Mouse (Mus musculus): ENCODE measurements at regions not wholly inside any gene's neighbourhood (a gene's known extent, or its start where the extent isn't known, plus 50 kb on each side); places are given as distances from the start of the nearest gene placed in this dataset.

GRCm38 (mm10) chr10:96466845-96467244 lies 150.0 kb upstream of the Btg1 start:
- Histone ChIP-seq H3K4me1 (ENCODE audit: control insufficient read depth in 2 of 2, insufficient read depth in 2 of 2, low read length in 2 of 2, poor library complexity in 1 of 2) (no peaks in the 10 kb centered on the region), H3K36me3 (ENCODE audit: control insufficient read depth, insufficient read depth, low read length, poor library complexity, severe bottlenecking) (no peaks in the 10 kb centered on the region), H3K9ac (ENCODE audit: insufficient read depth, low read depth, low read length, poor library complexity, severe bottlenecking) (no peak overlapping the region), H3K4me3 (ENCODE audit: insufficient read depth in 1 of 2, low read depth in 1 of 2, low read length in 2 of 2, poor library complexity in 1 of 2, severe bottlenecking in 1 of 2) (no peak overlapping the region), H3K27ac (ENCODE audit: insufficient read depth, low read depth, low read length, poor library complexity, severe bottlenecking) (no peak overlapping the region), H3K9me3 (ENCODE audit: control insufficient read depth, insufficient read depth, low read depth, low read length) (no peaks in the 10 kb centered on the region)
- DNase-seq (ENCODE audit: low read depth, low spot score): no peak
- in situ Hi-C loops (cut with MboI; ENCODE audit: low sequenced_read_pairs in 2 of 2, unreplicated experiment in 2 of 2): no loop called here
- TF ChIP-seq ZNF384 (IDR thresholded peaks at IDR 0.05; ENCODE audit: low read depth, low read length): no peak

DNA sequence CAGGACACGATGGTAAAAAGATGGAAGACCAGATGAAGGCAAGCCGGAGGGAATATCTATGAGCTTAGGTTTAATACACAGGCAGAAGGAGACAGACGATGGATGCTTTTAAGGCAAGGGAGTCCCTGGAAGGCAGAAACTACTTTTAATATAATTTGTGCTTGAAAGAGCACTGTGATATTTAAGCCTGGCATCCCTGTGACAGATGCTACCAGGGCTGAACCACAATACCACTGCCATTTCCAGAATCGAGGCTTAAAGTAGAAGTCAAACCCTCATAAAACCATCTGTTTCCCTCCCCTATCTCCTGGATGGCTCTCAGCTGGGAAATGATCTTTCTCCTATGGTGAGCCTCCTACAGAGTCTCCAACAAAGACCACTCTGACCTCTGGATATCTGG lies 149.1 kb upstream of the Btg1 start:
- Histone ChIP-seq H3K9ac (ENCODE audit: insufficient read depth, low read depth, low read length, poor library complexity, severe bottlenecking) (no peak overlapping the region), H3K9me3 (ENCODE audit: control insufficient read depth, insufficient read depth, low read depth, low read length) (no peaks in the 10 kb centered on the region), H3K27ac (ENCODE audit: insufficient read depth, low read depth, low read length, poor library complexity, severe bottlenecking) (no peak overlapping the region), H3K4me1 (ENCODE audit: control insufficient read depth in 2 of 2, insufficient read depth in 2 of 2, low read length in 2 of 2, poor library complexity in 1 of 2) (no peaks in the 10 kb centered on the region), H3K4me3 (ENCODE audit: insufficient read depth in 1 of 2, low read depth in 1 of 2, low read length in 2 of 2, poor library complexity in 1 of 2, severe bottlenecking in 1 of 2) (no peak overlapping the region), H3K36me3 (ENCODE audit: control insufficient read depth, insufficient read depth, low read length, poor library complexity, severe bottlenecking) (no peaks in the 10 kb centered on the region)
- TF ChIP-seq CHD2 (IDR thresholded peaks at IDR 0.05; ENCODE audit: low read depth, low read length) (no peak), ZC3H11A (IDR thresholded peaks at IDR 0.05; ENCODE audit: borderline replicate concordance, low read depth, low read length) (no peak), HCFC1 (IDR thresholded peaks at IDR 0.05; ENCODE audit: borderline replicate concordance, insufficient read depth, low read length) (no peak), ZNF384 (IDR thresholded peaks at IDR 0.05; ENCODE audit: low read depth, low read length) (no peak), MAFK (IDR thresholded peaks at IDR 0.05; ENCODE audit: insufficient read depth, low read depth, low read length) (no peak)
- no peak for DNase-seq (ENCODE audit: low read depth, low spot score)
- in situ Hi-C loops (cut with MboI; ENCODE audit: low sequenced_read_pairs in 2 of 2, unreplicated experiment in 2 of 2): no loop called here

DNA sequence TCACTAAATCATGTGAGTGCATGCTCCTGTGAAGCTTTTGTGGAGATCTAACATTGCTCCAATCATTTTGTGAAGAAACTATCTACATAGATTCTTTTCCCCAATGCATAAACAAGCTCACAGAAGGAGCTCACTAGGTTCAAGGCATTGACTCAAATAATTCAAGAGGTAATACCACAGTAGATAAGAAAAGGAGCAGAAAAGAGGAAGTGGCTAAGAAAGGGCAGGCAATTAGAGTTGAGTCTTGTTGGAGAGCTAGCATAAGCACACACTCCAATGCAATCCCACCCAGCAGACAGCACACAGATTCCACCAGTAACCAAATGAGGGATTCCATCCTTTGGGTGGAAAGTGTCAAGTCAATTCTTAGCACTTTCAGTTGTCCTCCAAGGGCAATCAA lies 145.3 kb upstream of the Btg1 start:
- no peak overlapping the region for H3K27ac ChIP-seq (ENCODE audit: insufficient read depth, low read depth, low read length, poor library complexity, severe bottlenecking)
- TF ChIP-seq HCFC1 (IDR thresholded peaks at IDR 0.05; ENCODE audit: borderline replicate concordance, insufficient read depth, low read length): no peak
- TF ChIP-seq CHD2 (IDR thresholded peaks at IDR 0.05; ENCODE audit: low read depth, low read length): no peak
- in situ Hi-C loops (cut with MboI; ENCODE audit: low sequenced_read_pairs in 2 of 2, unreplicated experiment in 2 of 2): no loop called here
- no peaks in the 10 kb centered on the region for H3K4me1 ChIP-seq (ENCODE audit: control insufficient read depth in 2 of 2, insufficient read depth in 2 of 2, low read length in 2 of 2, poor library complexity in 1 of 2)
- H3K9ac ChIP-seq (ENCODE audit: insufficient read depth, low read depth, low read length, poor library complexity, severe bottlenecking): no peak overlapping the region
- H3K36me3 ChIP-seq (ENCODE audit: control insufficient read depth, insufficient read depth, low read length, poor library complexity, severe bottlenecking): no peaks in the 10 kb centered on the region
- no peak for DNase-seq (ENCODE audit: low read depth, low spot score)
- no peaks in the 10 kb centered on the region for H3K9me3 ChIP-seq (ENCODE audit: control insufficient read depth, insufficient read depth, low read depth, low read length)
- no peak overlapping the region for H3K4me3 ChIP-seq (ENCODE audit: insufficient read depth in 1 of 2, low read depth in 1 of 2, low read length in 2 of 2, poor library complexity in 1 of 2, severe bottlenecking in 1 of 2)

DNA sequence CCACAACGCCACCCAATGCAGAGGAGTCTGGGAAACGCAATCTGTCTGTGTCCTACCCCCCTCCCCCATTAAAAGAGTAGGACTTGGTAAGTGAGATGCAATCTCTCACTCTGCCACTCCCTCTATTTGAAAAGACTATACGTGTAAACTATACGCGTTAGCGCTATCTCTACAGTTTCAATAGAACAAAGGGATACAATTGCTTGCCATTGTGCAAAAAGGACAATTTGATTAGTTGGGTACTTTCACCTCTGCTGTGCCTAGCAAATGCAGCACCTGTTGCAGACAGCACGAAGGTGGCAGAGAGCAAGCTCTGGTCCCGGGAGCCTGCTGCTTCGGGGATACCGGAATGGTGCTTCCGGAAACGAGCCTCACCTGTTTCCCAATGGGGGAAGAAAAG lies 137.5 kb upstream of the Btg1 start:
- Histone ChIP-seq H3K4me3 (ENCODE audit: insufficient read depth in 1 of 2, low read depth in 1 of 2, low read length in 2 of 2, poor library complexity in 1 of 2, severe bottlenecking in 1 of 2) (no peak overlapping the region), H3K27ac (ENCODE audit: insufficient read depth, low read depth, low read length, poor library complexity, severe bottlenecking) (no peak overlapping the region), H3K9ac (ENCODE audit: insufficient read depth, low read depth, low read length, poor library complexity, severe bottlenecking) (no peak overlapping the region), H3K36me3 (ENCODE audit: control insufficient read depth, insufficient read depth, low read length, poor library complexity, severe bottlenecking) (no peaks in the 10 kb centered on the region), H3K9me3 (ENCODE audit: control insufficient read depth, insufficient read depth, low read depth, low read length) (no peaks in the 10 kb centered on the region), H3K4me1 (ENCODE audit: control insufficient read depth in 2 of 2, insufficient read depth in 2 of 2, low read length in 2 of 2, poor library complexity in 1 of 2) (no peaks in the 10 kb centered on the region; a peak in 1 of 4 replicates)
- in situ Hi-C loops (cut with MboI; ENCODE audit: low sequenced_read_pairs in 2 of 2, unreplicated experiment in 2 of 2): no loop called here
- DNase-seq (ENCODE audit: low read depth, low spot score): peak; percentile 34
- TF ChIP-seq HCFC1 (IDR thresholded peaks at IDR 0.05; ENCODE audit: borderline replicate concordance, insufficient read depth, low read length) (no peak), ZNF384 (IDR thresholded peaks at IDR 0.05; ENCODE audit: low read depth, low read length) (no peak), MAFK (IDR thresholded peaks at IDR 0.05; ENCODE audit: insufficient read depth, low read depth, low read length) (no peak), CHD2 (IDR thresholded peaks at IDR 0.05; ENCODE audit: low read depth, low read length) (no peak), ZC3H11A (IDR thresholded peaks at IDR 0.05; ENCODE audit: borderline replicate concordance, low read depth, low read length) (no peak)

DNA sequence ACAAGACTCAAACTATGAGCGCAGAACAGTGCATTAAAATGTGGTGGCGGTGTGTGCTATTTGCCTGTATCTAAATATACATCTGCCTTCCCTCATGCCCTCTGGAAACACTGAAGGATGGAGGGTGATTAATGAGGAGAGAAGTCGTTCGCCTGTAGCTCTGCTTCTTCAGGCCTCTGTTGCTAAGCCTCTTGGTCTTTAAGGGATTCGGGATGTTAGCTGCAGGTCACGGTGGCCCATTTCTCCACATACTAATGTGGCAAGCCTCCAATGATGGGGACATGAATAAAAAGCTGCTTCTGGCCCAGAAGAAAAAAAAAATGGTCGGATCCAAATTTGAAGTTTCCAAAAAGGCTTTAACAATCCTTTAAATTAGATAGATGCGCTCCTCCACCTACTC lies 137.0 kb upstream of the Btg1 start:
- no peak overlapping the region for H3K9ac ChIP-seq (ENCODE audit: insufficient read depth, low read depth, low read length, poor library complexity, severe bottlenecking)
- H3K27ac ChIP-seq (ENCODE audit: insufficient read depth, low read depth, low read length, poor library complexity, severe bottlenecking): no peak overlapping the region
- H3K4me1 ChIP-seq (ENCODE audit: control insufficient read depth in 2 of 2, insufficient read depth in 2 of 2, low read length in 2 of 2, poor library complexity in 1 of 2): no peaks in the 10 kb centered on the region; a peak in 1 of 4 replicates
- in situ Hi-C loops (cut with MboI; ENCODE audit: low sequenced_read_pairs in 2 of 2, unreplicated experiment in 2 of 2): no loop called here
- no peak for TF ChIP-seq HCFC1 (IDR thresholded peaks at IDR 0.05; ENCODE audit: borderline replicate concordance, insufficient read depth, low read length)
- no peak for TF ChIP-seq CHD2 (IDR thresholded peaks at IDR 0.05; ENCODE audit: low read depth, low read length)
- TF ChIP-seq MAFK (IDR thresholded peaks at IDR 0.05; ENCODE audit: insufficient read depth, low read depth, low read length): no peak
- TF ChIP-seq ZC3H11A (IDR thresholded peaks at IDR 0.05; ENCODE audit: borderline replicate concordance, low read depth, low read length): no peak
- no peak for TF ChIP-seq ZNF384 (IDR thresholded peaks at IDR 0.05; ENCODE audit: low read depth, low read length)
- H3K36me3 ChIP-seq (ENCODE audit: control insufficient read depth, insufficient read depth, low read length, poor library complexity, severe bottlenecking): no peaks in the 10 kb centered on the region
- DNase-seq (ENCODE audit: low read depth, low spot score): no peak
- no peak overlapping the region for H3K4me3 ChIP-seq (ENCODE audit: insufficient read depth in 1 of 2, low read depth in 1 of 2, low read length in 2 of 2, poor library complexity in 1 of 2, severe bottlenecking in 1 of 2)
- no peaks in the 10 kb centered on the region for H3K9me3 ChIP-seq (ENCODE audit: control insufficient read depth, insufficient read depth, low read depth, low read length)

All from ES-E14 (cell line).